Mouse (Mus musculus) heart, postnatal 25 days (tissue): ENCODE measurements at regions not wholly inside any gene's neighbourhood (a gene's known extent, or its start where the extent isn't known, plus 50 kb on each side); places are given as distances from the start of the nearest gene placed in this dataset.

Source experiments
- DNase-seq: peaks from one replicate; pipeline ENCODE4 v3.0.0; 2022; ENCODE audit warnings: low spot score
- intact Hi-C: fragments of 180-260 bp; cut with DNase I; formaldehyde crosslinking; loops from one replicate; pipeline ENCODE4 v1.15.1; 2025

DNA sequence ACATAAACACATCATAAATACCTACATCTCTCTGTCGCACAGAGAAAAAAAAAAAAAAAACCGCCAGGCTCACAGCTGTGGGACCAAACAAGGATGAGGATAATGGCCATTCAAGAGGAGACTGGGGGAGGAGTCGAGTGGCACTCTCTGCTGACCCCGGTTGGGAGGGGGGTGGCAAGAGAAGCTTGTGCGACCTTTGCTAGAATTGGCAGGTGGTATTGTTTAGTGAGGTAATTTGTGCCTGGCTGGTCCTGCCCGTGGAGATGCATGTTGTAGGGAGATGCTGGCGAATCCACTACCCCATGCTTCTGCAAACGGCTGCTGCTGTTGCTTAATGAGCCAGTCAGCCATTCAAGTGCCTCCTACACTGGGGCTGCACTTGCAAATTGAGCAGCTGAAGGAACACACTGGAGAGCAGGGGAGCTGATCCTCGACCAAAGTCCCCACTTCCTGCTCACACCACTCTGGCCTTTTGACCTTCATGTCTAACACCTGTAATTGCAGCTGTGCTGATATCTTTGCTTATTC lies 66.5 kb upstream of the Lmo2 start:
- DNase-seq = no peak
- intact Hi-C loops = no loop called here

DNA sequence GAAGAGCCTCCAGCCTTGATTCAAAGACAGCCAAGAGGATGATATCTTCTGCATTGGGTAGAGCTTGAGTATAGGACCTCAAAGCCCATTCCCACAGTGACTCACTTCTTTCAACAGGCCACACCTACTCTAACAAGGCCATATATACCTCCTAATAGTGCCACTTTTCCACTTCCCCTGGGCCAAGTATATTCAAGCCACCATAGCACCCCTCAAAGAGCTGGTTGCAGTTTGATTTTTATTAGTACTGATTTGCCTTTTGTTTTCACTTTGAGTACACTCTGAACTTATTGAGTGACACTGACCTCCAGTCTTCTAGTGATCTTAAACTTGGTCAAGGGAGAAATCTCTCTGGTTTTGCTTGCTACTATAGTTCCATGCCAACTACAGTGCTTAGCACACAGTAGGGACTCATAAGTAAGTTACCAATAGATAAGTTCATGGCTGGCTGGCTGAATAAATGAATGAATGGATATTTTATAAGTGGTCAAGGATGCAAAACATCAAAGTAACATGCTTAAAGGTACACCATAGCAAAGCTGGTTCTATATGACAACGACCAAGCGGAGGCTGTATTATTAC lies 64.5 kb upstream of the Lmo2 start:
- no peak for DNase-seq
- intact Hi-C loops = no loop called here

DNA sequence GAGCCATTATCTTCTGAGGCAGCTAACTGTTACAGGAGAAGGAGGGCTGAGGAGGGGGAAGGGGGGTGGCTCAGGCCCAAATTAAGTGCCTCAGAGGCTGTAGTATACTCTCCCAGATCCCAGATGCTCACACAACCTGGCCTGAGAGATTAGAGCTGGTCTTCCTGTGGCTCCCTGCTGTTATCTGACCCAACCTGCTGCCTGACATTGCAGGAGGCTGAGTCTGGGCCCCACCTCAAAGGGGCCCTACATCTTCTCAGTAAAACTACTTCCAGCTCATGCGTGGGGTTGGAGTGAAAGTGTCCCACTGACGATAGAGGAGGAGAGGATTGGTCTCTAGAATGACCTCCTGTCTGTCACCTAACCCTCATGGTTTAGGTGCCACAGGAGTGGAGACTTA lies 64.0 kb upstream of the Lmo2 start:
- intact Hi-C loops = no loop called here
- no peak for DNase-seq

GRCm38 (mm10) chr2:103894981-103895676 lies 62.7 kb upstream of the Lmo2 start:
- intact Hi-C loops = no loop called here
- no peak for DNase-seq

GRCm38 (mm10) chr2:103896160-103896559 lies 61.6 kb upstream of the Lmo2 start:
- DNase-seq = peak; percentile 48
- intact Hi-C loops = no loop called here

- DNase-seq = no peak
- intact Hi-C loops = no loop called here
Measured at GRCm38 (mm10) chr2:103896814-103897213, 61.0 kb upstream of the Lmo2 start.

DNA sequence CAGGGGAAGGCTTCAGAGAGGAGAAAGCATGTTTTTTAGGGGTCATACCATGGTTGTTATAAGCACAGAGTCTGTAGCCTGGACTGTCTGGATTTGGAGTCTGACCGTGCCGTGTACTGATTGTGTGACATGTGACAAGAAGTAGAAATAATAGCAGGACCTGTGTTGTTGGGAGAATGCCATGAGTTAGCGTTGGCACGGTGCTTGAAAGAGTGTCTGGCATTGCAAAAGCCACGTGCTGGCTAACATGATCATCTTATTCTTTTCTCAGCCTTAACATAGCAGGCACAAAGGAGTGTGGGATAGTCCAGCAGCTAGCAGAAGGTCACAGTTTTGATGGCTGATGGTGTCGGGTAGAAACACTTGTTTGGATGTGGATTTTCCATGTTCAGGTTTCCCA lies 58.1 kb upstream of the Lmo2 start:
- no peak for DNase-seq
- intact Hi-C loops = no loop called here

DNA sequence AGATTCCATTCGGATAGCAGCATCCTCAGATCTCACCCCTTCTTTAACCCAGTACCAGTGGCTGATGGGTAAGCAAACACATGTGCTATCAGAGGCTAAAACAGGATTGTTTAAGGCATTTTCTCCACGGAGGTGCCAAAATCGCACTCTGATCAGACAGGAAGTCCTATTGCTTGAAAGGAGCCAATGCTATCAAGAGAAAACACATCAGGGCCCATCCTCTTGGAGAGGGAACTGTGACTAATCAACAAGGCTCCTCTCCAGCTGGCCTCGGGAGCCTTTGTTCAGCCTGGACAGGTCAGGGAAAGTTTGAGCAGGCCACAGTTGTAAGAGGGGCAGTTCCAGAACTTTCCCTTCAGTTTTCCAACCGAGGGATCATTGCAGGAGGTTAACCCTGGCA lies 57.4 kb upstream of the Lmo2 start:
- intact Hi-C loops = no loop called here
- DNase-seq = peak; percentile 69

DNA sequence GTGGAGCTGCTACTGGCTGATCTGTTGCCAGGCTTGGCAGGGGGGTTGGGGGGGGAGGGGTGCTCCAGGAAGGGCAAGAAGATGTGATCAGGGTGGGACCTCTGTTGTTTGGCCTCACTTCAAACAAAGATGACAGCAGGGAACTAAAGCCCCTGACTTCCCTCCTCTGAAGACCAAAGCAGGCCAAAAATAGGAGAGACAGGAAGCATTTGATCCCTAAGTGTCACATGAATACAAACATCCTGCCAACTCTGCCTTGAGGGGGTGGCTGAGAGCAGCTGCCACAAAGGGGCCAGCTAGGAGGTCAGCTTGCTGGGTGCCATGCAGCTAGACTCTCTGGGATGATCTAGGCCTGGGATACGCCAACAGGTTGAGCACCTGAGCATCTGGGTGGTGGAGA lies 56.3 kb upstream of the Lmo2 start:
- intact Hi-C loops = no loop called here
- DNase-seq = no peak

DNA sequence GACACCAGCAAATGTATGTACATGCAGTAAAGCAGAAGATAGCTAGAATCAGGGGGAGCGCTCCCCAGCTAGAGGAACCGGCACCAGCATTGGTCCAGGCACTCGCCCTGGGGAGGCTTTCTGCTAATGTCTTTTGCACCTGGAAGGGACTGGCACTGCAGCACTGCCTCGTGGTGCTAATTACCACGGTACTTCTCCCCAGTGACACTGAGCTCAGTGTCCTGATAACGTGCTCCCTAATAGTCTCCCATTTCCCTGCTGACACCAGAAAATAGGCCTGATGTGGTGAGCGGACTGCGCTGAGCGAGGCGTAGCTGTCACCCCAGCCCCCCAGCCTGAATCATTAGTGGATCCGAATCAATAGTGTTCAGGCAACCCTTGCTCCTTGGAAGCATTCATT lies 55.0 kb upstream of the Lmo2 start:
- no peak for DNase-seq
- intact Hi-C loops = loop anchor here (2.0 kb wide), 1 partner anchor 68 kb away; no protein-coding TSS in a partner anchor

DNA sequence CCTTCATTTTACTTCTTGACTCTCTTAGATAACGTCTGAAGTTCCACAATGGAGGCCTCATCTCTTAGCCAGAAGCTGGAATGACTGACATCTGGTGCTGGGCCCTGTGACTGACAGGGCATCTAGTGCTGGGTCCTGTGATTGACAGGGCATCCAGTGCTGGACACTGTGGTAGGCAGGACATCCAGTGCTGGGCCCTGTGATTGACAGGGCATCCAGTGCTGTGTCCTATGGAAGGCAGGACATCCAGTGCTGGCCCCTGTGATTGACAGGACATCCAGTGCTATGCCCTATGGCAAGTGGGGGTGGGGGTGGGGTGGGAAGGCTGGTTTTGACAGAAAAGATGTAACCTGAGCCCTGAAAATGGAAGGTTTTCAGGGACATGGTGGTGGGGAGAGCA lies 52.1 kb upstream of the Lmo2 start:
- intact Hi-C loops = no loop called here
- DNase-seq = no peak

DNA sequence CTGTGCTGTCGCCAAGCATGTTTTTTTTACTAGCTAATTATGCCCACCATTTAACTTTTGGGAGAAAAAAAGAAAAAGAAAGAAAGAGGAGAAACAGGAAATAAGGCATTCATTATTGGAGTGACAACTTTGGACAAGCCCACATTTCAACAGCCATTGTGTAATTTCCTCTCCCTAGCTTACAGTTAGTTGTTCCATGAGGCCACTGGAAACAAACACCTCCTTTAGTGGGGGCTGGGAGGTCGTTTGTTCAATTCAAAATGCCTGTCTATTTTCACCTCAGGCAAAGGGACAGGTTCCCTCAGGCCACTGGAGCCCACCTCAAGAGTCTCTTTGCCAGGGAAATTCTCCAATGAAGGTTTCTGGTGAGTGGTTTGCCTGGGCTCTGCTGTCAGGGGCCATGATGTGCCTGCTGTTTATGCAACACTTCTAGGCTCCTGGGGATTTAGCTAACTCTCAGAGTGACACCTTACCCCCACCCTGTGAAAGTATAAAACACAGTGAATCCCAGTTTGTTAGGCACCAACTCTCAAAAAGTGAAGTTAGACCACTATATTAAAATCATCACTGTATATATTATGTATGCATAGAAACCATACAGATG lies 51.1 kb upstream of the Lmo2 start:
- DNase-seq = no peak
- intact Hi-C loops = no loop called here
